Mouse (Mus musculus) bone marrow, adult 2 months (tissue): Measurements from ENCODE around the gene Plekhh3.

Source experiments
- CTCF ChIP-seq: fragments of 200-500 bp; IDR thresholded peaks from 2 replicates; pipeline ENCODE4 v1.5.1; 2011; ENCODE audit warnings: low read length, control low read depth; ENCODE audit not compliant: control insufficient read depth, insufficient read depth
- POLR2A ChIP-seq: fragments of 200-500 bp; IDR thresholded peaks from 2 replicates; pipeline ENCODE4 v1.6.1; 2011; ENCODE audit warnings: low read depth, mild to moderate bottlenecking, control low read depth, low read length, borderline replicate concordance; ENCODE audit not compliant: control insufficient read depth

DNA sequence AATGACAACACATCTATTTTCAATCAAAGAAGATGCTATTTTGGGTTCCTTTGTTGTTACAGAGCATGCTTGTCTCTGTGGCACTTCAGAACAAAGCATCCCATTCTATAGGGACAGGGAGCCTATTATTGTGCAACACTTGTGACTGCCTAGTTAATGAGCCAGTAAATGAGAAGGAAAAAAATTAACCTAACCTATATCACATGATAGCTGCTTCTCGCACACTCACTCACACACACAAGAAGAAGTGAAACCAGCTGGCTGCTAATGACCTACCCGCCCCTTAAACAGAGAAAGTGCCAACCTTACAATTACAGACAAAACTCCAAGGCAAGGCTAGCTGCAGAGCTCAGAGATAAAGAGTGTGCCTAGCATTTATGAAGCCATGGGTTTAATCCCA, 55.6 kb downstream of the Plekhh3 start:
- TF ChIP-seq POLR2A (no peak), CTCF (no peak)
